Mouse (Mus musculus): ENCODE results near the gene Myo1e.

Gene Myo1e

DNA sequence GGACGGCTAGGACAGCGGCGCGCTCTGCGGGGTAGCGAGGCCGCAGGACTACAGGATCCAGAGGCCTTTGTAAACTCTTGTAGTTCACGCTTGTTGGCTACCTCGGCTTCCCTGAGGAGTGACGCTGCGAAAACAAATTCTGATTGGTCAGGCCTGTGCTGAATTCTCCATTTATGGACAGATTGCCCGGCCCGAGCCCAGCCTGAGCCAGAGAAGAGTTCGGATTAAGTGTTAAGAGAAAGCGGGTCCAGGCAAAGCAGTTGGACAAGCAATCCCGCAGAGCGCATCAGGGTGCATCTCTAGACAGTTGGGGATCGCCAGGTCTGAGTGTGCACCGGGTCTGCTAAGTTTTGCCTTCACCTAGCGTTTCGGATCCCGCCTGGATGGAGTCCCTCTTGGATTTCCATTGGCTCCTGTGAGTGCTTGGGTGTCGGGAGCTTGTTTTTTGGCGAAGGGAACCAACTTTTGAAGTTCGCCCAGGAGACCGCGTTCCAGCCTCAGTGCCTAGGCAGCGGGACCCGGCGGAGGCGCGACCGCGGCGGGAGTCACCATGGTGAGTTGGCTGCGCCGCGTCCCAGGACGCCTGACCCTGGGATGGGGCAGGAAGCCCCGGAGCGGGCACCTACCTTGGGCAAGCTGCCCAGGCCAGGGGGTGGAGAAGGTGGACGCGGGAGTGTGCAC lies at the start of gene Myo1e:
TSS of gene Myo1e (plus strand) at position 200 of the 681 bp plus-strand sequence.
- peak; percentile 98 for DNase-seq (ENCODE audit: low read depth, low spot score)

GRCm38 (mm10) chr9:70160071-70160470 lies 47.1 kb upstream of the Myo1e start:
- DNase-seq (ENCODE audit: low read depth, low spot score) = no peak

DNA sequence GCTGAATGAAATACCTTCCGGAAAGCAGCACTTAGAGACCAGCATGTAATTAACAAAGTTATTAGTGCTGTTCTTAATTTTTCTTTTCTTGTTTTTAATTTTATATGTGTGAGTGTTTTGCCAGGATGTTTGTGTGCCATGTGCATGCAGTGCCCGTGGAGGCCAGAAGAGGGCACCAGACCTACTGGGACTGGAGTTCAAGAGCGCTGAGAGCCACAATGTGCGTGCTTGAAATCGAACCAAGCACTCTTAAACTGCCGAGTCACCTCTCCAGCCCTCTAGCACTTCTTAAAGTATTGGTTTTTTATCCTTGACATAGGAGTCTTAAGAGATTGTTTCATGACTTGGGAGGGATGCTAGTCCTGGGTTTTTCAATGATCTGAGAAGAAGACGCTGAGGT lies 38.2 kb upstream of the Myo1e start:
- DNase-seq (ENCODE audit: low read depth, low spot score) = peak; percentile 8

- DNase-seq (ENCODE audit: low read depth, low spot score) = peak; percentile 15
These were observed 32.8 kb upstream of the Myo1e start for GRCm38 (mm10) chr9:70174291-70174848.

GRCm38 (mm10) chr9:70174896-70175295 lies 32.3 kb upstream of the Myo1e start:
- DNase-seq (ENCODE audit: low read depth, low spot score) = no peak

DNA sequence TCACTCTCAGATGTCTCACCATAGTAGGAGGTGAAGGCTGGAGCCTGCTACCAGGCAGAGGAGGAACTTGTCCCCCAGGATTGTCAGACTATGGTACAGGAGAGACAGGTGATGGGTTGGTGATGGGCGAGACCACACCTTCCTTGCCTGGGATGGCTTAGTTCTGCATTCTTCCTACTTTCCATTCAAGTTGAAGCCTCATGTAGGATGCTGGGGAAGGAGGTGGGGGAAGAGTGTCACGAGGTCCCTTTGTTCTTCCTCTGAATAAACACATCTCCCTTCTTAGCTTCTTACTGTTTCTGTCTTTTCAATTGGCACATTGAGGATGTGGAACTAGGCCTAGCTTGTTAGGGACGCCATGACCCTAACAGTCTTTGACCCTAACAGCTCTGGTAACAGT lies 30.9 kb upstream of the Myo1e start:
- no peak for DNase-seq (ENCODE audit: low read depth, low spot score)

- no peak for DNase-seq (ENCODE audit: low read depth, low spot score)
These were observed 25.4 kb upstream of the Myo1e start for GRCm38 (mm10) chr9:70181719-70182118.

DNA sequence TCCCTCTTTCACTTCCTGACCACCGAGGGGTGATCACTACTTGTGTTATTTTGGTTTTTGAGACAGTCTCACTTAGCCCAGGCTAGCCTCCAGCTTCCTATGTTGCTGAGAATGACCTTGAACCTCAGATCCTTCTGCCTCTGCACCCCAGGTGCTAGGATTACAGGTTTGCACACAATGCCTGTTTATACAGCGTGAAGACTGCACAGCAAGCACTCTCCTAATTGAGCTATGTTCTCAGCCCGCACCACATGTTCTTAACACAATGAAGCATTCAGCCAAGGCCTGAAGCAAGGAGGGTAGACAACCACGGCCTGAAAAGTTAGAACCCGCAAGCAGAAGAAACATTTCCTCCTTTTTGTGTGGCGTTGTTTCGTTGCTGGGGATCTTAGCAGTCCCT lies 24.5 kb upstream of the Myo1e start:
- DNase-seq (ENCODE audit: low read depth, low spot score) = no peak

- no peak for DNase-seq (ENCODE audit: low read depth, low spot score)
These were observed 14.8 kb upstream of the Myo1e start for GRCm38 (mm10) chr9:70192336-70192735.

DNA sequence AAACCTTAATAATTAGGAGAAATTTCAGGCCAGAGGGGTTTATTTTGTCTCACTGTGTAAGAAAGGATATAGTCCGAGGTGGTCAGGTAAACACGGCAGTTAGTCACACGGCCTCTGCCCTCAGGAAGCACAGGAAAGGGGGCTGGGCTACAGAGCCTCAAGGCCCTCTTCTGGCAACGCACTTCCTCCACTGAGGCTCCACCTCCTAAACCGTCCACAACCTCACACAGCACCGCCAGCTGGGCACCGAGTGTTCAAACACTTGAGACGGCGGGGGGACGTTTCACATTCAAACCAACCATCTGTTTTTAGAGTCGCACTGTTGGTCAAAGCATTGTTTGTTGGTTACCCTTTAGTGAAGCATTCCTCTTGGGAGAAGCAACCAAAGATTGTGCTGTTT lies 12.5 kb upstream of the Myo1e start:
- no peak for DNase-seq (ENCODE audit: low read depth, low spot score)

- DNase-seq (ENCODE audit: low read depth, low spot score) = peak; percentile 65
These were observed 10.0 kb upstream of the Myo1e start for GRCm38 (mm10) chr9:70196956-70197659.

DNA sequence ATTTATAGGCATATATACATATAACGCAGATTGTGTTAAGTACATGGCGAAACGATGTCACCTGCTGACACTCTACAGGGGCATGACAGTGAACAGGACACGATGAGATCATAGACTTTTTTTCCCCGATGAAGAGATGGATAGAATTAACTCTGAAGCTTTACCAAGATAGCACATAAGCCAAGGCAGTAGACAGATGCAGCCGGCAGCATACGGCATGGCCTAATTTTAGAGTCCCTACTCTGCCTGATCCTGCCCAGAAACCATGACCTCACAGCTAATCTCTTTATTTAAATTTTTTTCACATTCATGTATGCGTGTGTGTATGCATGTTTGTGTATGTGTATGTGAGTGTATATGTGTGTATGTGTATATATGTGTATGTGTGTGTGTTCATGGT lies 9.2 kb upstream of the Myo1e start:
- no peak for DNase-seq (ENCODE audit: low read depth, low spot score)

- DNase-seq (ENCODE audit: low read depth, low spot score) = peak; percentile 66
These were observed 4.4 kb upstream of the Myo1e start for GRCm38 (mm10) chr9:70202753-70203152.

DNA sequence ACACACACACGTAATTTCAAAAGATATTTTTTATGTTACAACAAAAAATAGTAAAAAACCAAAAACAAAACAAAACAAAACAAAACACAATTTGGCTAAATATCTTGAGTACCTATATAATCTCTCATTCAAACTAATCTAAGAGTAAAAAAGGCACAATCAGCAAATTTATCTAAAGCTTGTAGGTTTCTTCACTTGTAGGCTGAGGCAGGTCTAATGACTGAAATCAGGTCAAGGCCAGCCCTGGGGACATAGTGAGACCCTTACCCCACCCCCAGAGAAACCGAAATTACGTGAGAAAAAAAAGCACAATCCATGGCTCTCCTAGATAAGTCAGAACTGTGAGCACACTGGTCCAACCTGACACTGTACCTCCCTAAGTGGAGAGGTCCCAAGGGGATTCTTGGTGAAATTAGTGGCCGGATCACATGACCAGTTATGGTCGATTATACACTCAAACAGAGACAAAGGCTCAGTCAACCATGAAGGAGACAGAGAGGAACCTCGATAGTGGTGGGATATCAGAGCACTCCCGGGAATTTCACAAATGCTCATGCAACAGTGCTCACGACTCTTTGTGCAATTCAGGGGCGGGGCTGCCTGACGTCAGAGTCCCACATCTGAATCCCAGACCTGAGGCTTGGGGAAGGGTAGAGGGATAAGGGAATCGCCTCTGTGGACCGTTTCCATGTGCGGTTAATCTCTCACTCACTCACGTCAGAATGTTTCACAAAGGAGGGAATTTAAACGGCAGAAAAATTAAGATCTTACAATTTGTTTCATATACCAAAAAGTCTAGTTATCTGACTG lies 3.7 kb upstream of the Myo1e start:
- DNase-seq (ENCODE audit: low read depth, low spot score) = no peak

GRCm38 (mm10) chr9:70207981-70208521 lies 901 bp downstream of the Myo1e start:
- DNase-seq (ENCODE audit: low read depth, low spot score) = peak; percentile 51

- DNase-seq (ENCODE audit: low read depth, low spot score) = peak; percentile 33
These were observed 1.6 kb downstream of the Myo1e start for GRCm38 (mm10) chr9:70208751-70209150.

DNA sequence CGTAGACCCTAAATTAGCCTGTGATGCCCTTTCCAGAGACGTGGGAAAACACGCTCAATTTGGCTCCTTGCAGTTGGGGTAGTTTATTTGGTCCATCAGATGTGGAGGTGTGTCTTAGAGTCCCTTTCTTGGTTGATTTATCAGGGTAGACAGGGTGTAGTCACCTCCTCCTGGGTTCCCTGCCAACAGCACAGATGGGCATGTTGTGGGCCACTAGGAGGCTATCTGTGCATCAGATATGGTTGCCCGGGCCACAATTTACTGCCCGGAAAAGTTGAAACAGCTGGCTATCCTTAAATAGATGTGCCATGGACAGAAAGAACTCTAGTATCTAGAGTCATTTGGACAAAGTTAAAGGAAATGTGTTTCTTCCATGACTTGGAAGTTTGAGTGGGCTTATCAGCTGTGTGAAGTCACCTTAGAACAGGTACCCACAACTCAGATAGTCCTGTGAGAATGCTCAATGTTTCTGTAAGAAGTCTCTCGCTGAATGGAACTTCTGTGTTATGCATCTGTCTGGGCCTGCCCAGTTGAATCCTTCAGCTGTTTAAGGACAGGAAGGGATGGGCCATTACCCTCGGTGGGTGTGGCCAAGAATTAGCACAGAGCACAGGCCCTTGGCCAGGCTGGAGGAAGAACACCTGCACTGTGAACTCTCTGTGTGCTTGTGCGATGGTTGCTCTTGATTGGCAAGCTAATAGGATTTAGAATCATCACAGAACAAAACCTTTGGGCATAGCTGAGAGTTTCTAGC lies 2.3 kb downstream of the Myo1e start:
- DNase-seq (ENCODE audit: low read depth, low spot score) = peak; percentile 73

- DNase-seq (ENCODE audit: low read depth, low spot score) = no peak
These were observed 4.5 kb downstream of the Myo1e start for GRCm38 (mm10) chr9:70211638-70212037.

GRCm38 (mm10) chr9:70216517-70216916 lies 9.4 kb downstream of the Myo1e start:
- no peak for DNase-seq (ENCODE audit: low read depth, low spot score)

DNA sequence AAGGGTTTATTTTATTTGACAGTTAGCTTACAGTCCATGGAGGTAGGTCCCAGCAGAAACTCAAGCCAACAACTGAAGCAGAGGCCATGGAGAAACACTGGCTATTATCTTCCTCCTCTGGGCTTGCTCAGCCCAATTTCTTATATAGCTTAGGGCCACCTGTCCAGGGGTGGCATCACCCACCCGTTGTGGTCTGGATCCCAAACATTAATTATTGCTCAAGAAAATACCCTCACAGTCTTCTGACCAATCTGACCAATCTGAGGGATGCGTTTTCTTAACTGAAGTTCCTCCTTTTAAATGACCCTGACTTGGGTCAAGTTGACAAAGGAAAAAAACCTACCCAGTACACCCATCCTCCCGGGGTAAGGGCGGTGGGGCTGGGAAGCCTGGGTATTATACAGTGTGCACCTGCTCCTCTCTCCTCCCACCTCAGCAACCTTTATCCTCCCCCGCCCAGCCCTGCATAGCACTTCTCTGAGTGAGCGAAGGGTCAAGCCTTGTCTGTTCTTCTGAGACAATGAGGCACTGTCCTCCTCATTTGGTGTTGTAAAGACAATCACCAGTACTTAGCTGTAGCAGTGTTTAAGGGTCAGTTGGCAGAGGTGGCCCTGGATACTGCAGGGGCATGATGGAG lies 12.3 kb downstream of the Myo1e start:
- DNase-seq (ENCODE audit: low read depth, low spot score) = no peak
